Mouse (Mus musculus) liver, embryonic 15.5 days (tissue): ENCODE results near the gene Zc3h6. TPM values are rescaled to one million over a fixed set of nuclear protein-coding genes. Genes with fewer than 3 reads are reported as not detected.
"Not testable (repeated sequence)": the region's sequence is repeated elsewhere in the genome, so short reads cannot be mapped to it uniquely, and the experiment has no call there.

ENCODE experiments used
- ATAC-seq: fragments of 200-750 bp; cut with Nextera tagmentation; 2 replicates; pipeline ENCODE4 v1.8.0; 2017; ENCODE audit warnings: moderate number of reproducible peaks, mild to moderate bottlenecking, moderate library complexity; ENCODE audit not compliant: insufficient read depth
- H3K27ac ChIP-seq: fragments of 300-500 bp; sonication (generic); replicated peaks from 2 replicates; pipeline ENCODE4 v1.5.1; 2015; ENCODE audit warnings: mild to moderate bottlenecking, inconsistent platforms
- H3K27me3 ChIP-seq: fragments of 300-500 bp; sonication (generic); 2 replicates; pipeline ENCODE4 v1.6.1; 2015; ENCODE audit warnings: mild to moderate bottlenecking, inconsistent platforms
- H3K36me3 ChIP-seq: fragments of 300-500 bp; sonication (generic); replicated peaks from 2 replicates; pipeline ENCODE4 v1.6.1; 2015; ENCODE audit warnings: moderate library complexity, mild to moderate bottlenecking, inconsistent platforms
- H3K4me1 ChIP-seq: fragments of 300-500 bp; sonication (generic); replicated peaks from 2 replicates; pipeline ENCODE4 v1.6.1; 2015; ENCODE audit warnings: inconsistent platforms
- H3K4me2 ChIP-seq: fragments of 300-500 bp; sonication (generic); 2 replicates; pipeline ENCODE4 v1.6.1; 2015; ENCODE audit warnings: moderate library complexity, mild to moderate bottlenecking, inconsistent platforms
- H3K4me3 ChIP-seq: fragments of 300-500 bp; sonication (generic); replicated peaks from 2 replicates; pipeline ENCODE4 v1.5.1; 2015; ENCODE audit warnings: mild to moderate bottlenecking, inconsistent platforms
- H3K9ac ChIP-seq: fragments of 300-500 bp; sonication (generic); 2 replicates; pipeline ENCODE4 v1.6.1; 2015; ENCODE audit warnings: moderate library complexity, mild to moderate bottlenecking, inconsistent platforms
- H3K9me3 ChIP-seq: fragments of 300-500 bp; sonication (generic); replicated peaks from 2 replicates; pipeline ENCODE4 v1.6.1; 2016; ENCODE audit warnings: inconsistent platforms
- WGBS: fragments of 180-500 bp; shearing (Covaris S2); methylation state at CpG from one replicate; pipeline ENCODE4 v1.1.7; 2015; ENCODE audit warnings: mixed read lengths; ENCODE audit not compliant: insufficient replicate concordance; 5-methylcytosine and 5-hydroxymethylcytosine counted together
- polyA plus RNA-seq: library from polyadenylated mRNA; unstranded; fragments of >200 nt; fragmentation: Nextera tagmentation; extraction: Ambion mirVana; gene quantifications from 2 replicates; pipeline ENCODE4 v1.2.1, GENCODE M21; 2015

Gene Zc3h6
- polyA plus RNA-seq, 1 experiment from 2014 or later, result 0.47 TPM

DNA sequence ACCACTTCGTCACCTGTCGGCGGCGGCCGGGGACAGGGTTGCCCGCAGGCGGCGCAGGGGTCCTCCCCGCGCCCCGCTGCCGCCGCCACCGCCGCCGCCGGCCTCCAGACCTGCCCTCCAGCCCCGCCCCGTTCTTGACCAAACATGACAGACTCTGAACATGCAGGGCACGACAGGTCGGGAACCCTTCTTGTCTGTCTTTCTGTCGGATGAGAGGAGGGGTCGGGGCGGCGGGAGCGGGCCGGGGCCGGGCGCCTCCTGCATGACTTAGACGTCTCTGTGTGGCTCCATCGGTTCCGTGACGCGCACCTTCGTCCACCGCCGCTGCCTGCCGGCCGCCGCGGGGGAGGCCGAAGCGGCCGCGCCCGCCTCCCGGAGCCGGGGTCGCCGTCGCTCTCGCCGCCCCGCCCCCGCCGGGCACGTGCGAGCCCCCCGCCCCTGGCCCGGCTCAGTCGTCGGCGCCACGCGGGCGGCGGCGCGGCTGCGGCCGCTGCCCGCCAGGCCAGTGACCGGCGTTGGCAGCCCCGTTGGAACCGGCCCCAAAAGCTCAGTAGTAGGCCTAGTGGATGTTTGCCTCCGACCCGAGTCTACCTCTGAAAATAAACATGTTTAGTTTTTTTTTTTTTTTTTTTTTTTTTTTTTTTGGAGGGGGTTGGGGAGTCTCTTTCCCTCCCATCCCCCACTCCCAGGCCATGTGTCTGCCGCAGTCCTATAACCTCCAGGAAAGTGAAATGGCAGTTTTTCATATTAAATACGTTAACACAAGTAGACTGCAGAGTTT lies 649 bp downstream of the Zc3h6 start, which contains the start of gene Gm10762:
Gene Gm10762, minus strand, starts transcription at position 65 of the 781 bp plus-strand sequence.
- H3K4me3 ChIP-seq, result peak within 1 kb of the TSS; percentile 97
- H3K4me2 ChIP-seq, result peak within 1 kb of the TSS; percentile 79
- H3K27me3 ChIP-seq, result no peaks in the 10 kb centered on the region
- H3K9ac ChIP-seq, result peak within 1 kb of the TSS; percentile 99
- no peaks in the 10 kb centered on the region for H3K9me3 ChIP-seq
- peak; percentile 82 for ATAC-seq
- WGBS, result under 1% methylated on average over 80 of the region's 80 CpGs
- H3K27ac ChIP-seq, result peak within 1 kb of the TSS; percentile 98
- peaks cover 18% of the 10 kb centered on the region for H3K4me1 ChIP-seq
- H3K36me3 ChIP-seq, result no peaks in the 10 kb centered on the region

DNA sequence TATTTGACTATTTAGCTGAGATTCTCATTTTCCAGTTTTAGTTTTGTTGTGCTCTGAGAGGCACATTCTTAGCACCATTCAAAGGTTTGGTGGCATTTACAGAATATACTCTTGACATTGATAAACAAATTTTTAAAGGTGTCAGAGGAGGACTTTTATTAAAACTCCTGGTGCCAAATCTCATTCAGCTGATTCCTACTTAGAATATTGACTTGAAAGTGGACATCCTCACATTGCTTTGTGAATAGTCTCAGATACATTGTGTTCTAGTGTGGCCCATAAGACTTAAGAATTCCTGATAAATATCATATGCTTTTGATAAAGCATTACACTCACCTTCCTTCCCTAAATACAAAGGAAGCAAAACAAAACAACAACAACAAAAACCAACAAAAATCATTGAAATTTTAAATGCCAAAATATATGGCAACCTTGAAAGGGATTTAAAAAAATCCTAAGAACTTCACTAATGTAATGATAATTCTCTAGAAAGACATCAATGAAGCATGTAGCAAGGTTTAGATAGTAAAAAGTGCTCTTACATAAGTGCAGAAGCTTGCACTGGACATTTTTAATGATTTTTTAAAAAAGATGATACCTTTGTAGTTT lies 1.4 kb downstream of the Zc3h6 start:
- H3K9ac ChIP-seq, result peak overlapping the region; percentile 99
- no peaks in the 10 kb centered on the region for H3K36me3 ChIP-seq
- peak overlapping the region; percentile 98 for H3K27ac ChIP-seq
- peaks cover 18% of the 10 kb centered on the region for H3K4me1 ChIP-seq
- peak overlapping the region; percentile 97 for H3K4me3 ChIP-seq
- no peak for ATAC-seq
- H3K27me3 ChIP-seq, result no peaks in the 10 kb centered on the region
- peak overlapping the region; percentile 79 for H3K4me2 ChIP-seq
- H3K9me3 ChIP-seq, result no peaks in the 10 kb centered on the region

DNA sequence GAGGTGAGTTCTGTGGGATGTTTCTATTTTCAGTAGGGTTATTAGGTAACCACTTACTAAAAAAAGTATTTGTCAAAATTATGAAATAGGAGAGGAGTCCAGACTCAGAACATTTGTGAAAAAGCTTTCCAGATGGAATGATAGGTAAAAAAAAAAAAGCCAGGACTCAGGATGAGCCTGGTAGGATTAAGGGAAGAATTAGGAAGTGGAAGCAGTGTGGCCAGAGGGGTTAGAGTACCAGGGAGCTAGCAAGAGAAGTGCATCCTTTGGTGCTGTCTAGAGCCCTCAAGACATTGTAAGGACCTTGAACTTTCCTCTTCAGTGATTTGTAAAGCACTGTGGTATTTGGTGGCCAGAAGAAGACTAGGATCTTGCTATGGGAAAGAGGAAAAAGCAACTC lies 5.1 kb downstream of the Zc3h6 start:
- no peaks in the 10 kb centered on the region for H3K27me3 ChIP-seq
- H3K27ac ChIP-seq, result no peak overlapping the region
- no peaks in the 10 kb centered on the region for H3K36me3 ChIP-seq
- no peak overlapping the region for H3K9ac ChIP-seq
- no peak overlapping the region for H3K4me2 ChIP-seq
- H3K9me3 ChIP-seq, result no peaks in the 10 kb centered on the region
- no peak overlapping the region for H3K4me3 ChIP-seq
- ATAC-seq, result no peak
- peaks cover 11% of the 10 kb centered on the region for H3K4me1 ChIP-seq

DNA sequence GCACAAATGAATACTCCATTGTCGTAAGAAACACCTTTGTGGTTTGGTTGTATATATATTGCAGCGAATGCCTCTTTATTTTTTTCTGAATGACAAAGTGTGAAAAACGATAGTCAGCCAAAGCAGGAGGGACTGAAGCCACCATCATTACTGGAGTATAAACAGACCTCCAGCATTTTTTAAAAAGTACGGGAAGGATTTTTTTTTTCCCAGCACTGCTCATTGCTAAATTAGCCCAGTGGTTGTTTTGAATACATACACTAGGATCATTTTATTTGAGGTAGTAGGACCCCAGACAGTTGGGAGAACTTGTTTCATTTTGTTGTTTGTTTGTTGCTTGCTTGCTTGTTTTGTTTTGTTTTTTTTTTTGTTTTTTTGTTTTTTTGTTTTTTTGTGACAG lies 8.4 kb downstream of the Zc3h6 start:
- 74% methylated on average over 4 of the region's 4 CpGs for WGBS
- no peak overlapping the region for H3K27ac ChIP-seq
- ATAC-seq, result no peak

DNA sequence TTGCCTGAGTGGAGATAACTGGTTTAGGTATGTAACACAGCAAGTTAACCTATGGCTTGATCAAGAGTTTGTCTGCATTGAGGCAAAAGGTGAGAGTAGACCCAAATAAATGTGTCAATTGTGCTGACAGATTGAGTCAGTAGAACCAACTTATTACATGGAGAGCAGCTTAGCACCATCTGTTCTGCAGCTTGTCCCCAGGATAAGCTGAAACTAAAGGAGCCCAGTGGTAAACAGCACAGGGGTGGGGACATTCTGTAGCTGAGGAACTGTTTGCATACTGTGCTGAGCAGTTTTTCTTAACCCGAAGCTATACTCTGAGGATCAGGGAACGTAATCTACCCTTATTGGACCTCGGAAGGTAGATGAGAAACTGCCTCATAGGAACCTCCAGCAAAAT lies 17.5 kb downstream of the Zc3h6 start:
- Histone ChIP-seq H3K27me3 (no peaks in the 10 kb centered on the region), H3K27ac (no peak overlapping the region), H3K4me1 (no peaks in the 10 kb centered on the region), H3K4me3 (no peak overlapping the region), H3K9me3 (no peaks in the 10 kb centered on the region), H3K4me2 (no peak overlapping the region), H3K9ac (no peak overlapping the region), H3K36me3 (no peaks in the 10 kb centered on the region)
- ATAC-seq, result no peak
- WGBS, result 73% methylated on average over 3 of the region's 3 CpGs

More for the DNA sequence above, 8.4 kb downstream of the Zc3h6 start:
- Histone ChIP-seq H3K9me3 (no peaks in the 10 kb centered on the region), H3K9ac (no peak overlapping the region), H3K4me3 (no peak overlapping the region), H3K36me3 (no peaks in the 10 kb centered on the region), H3K27me3 (no peaks in the 10 kb centered on the region), H3K4me1 (no peaks in the 10 kb centered on the region; the same call in 1 of the 2 replicates), H3K4me2 (no peak overlapping the region)

DNA sequence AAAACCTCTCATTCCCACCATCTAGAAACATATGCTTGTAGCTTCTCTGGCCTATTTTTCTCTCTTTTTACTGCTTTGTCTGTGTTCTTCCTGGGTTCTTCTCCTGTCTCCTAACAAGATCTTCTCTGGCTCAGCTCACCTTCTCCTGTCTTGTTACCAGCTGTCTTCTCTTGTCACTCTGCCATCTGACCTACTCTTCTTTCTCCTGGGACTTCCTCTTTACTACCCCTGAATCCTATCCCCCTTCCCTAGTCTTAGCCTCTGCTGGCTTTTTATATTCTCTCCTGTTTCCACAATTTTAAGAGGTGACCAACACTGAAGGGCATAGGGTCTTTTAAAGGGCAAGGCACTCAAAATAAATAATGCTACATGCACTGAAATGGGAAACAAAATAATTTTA lies 37.7 kb downstream of the Zc3h6 start:
- no peaks in the 10 kb centered on the region for H3K36me3 ChIP-seq
- H3K27ac ChIP-seq, result no peak overlapping the region
- no peak overlapping the region for H3K9ac ChIP-seq
- no peak overlapping the region for H3K4me3 ChIP-seq
- H3K4me1 ChIP-seq, result 0 out of 2 replicates have a peak, but pooled peaks cover 5% of the 10 kb centered on the region
- no peak overlapping the region for H3K4me2 ChIP-seq
- no peak for ATAC-seq
- no peaks in the 10 kb centered on the region for H3K27me3 ChIP-seq
- H3K9me3 ChIP-seq, result no peaks in the 10 kb centered on the region

DNA sequence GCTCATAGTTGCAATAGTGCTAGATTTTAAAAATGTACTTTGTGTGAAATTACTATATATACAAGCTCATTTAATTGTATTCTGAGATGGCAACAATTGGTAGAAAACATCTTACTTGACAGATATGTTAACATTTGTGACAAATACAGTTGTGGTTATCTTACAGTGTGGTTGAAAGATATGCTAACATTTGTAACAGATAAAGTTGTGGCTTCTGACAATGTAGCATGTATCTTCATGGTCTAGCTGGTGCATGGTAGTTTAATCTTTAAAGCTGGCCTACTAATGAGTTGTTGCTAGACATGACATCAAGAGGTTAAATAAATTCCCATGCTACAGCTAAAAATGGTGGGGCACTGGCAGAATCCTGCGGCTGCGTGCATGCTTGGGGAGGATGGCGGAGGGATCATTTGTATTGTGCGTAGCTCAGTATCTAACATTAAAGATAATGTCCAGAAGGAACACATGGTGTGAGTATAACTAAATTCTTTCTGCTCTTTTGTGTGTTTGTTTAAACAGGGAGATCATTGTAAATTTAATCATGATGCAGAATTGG lies 39.1 kb downstream of the Zc3h6 start:
- Histone ChIP-seq H3K27ac (peak overlapping the region; percentile 39; the same call in 1 of the 2 replicates), H3K9me3 (no peaks in the 10 kb centered on the region), H3K4me1 (peaks cover 5% of the 10 kb centered on the region; the same call in 1 of the 2 replicates), H3K36me3 (no peaks in the 10 kb centered on the region), H3K4me3 (no peak overlapping the region), H3K4me2 (peak overlapping the region; percentile 13; the same call in 1 of the 2 replicates), H3K9ac (no peak overlapping the region), H3K27me3 (no peaks in the 10 kb centered on the region)
- 17% methylated on average over 4 of the region's 4 CpGs for WGBS
- ATAC-seq, result peak; percentile 71

DNA sequence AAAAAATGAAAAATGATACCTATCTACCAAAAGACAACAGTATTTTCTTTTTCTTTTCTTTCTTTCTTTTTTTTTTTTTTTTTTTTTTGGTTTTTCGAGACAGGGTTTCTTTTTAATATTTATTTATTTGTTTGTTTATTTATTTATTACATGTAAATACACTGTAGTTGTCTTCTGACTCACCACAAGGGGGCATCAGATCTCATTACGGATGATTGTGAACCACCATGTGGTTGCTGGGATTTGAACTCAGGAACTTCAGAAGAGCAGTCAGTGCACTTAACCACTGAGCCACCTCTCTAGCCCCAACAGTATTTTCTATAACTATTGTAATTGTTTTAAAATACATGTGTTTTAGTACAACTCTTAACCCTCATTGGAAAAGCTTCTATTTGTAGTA lies 41.7 kb downstream of the Zc3h6 start:
- H3K27ac ChIP-seq, H3K36me3 ChIP-seq, H3K4me3 ChIP-seq, H3K9ac ChIP-seq, H3K27me3 ChIP-seq, H3K9me3 ChIP-seq, ATAC-seq, H3K4me1 ChIP-seq, H3K4me2 ChIP-seq: not testable (repeated sequence)
- 57% methylated on average over 2 of the region's 2 CpGs for WGBS

DNA sequence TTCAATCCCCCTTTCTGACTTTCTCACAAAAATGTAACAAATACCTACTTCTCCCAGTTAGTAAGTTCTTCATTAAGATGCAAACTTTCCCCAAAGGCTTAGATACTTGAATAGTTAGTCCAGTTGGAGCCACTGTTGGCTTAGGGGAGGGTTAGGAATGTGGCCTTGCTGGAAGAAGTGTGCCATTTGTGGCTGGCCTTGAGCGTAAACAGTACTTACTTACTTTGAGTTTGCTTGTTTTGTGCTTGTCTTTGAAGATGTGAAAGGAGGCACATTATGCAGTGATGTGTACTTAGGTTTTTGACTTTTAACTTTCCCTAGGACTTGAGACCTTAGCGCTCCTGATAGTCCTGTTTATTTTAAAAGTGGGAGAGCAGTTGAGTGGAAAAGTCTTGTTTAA lies 52.9 kb downstream of the Zc3h6 start:
- no peaks in the 10 kb centered on the region for H3K9me3 ChIP-seq
- no peak overlapping the region for H3K9ac ChIP-seq
- no peaks in the 10 kb centered on the region for H3K36me3 ChIP-seq
- H3K4me1 ChIP-seq, result no peaks in the 10 kb centered on the region
- no peak for ATAC-seq
- 79% methylated on average over 2 of the region's 2 CpGs for WGBS
- no peak overlapping the region for H3K4me3 ChIP-seq
- H3K27ac ChIP-seq, result no peak overlapping the region
- no peaks in the 10 kb centered on the region for H3K27me3 ChIP-seq
- H3K4me2 ChIP-seq, result no peak overlapping the region

DNA sequence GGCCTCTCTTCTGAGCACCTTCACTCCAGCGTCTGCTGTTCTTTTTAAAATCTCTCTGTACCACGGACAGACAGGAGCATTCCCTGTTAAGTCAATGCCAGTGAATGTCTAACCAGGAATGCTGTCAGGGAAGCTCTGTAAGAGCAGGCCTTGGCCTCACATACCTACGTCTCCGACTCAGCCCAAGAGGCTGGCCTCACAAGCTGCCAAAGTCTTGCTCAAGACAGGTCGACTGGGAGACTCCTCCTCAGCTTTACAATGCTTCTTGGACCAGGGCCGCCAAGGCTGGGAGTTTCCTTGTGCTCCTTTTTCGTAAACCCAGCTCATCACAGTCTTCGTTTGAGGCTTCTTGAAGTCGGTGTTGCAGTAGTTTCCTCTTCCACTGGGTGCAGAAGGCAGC lies 57.6 kb downstream of the Zc3h6 start:
- Histone ChIP-seq H3K9ac (no peak overlapping the region), H3K4me3 (no peak overlapping the region), H3K36me3 (no peaks in the 10 kb centered on the region), H3K27me3 (no peaks in the 10 kb centered on the region), H3K4me2 (no peak overlapping the region), H3K4me1 (no peaks in the 10 kb centered on the region), H3K9me3 (no peaks in the 10 kb centered on the region), H3K27ac (no peak overlapping the region)
- ATAC-seq, result no peak
- 60% methylated on average over 9 of the region's 9 CpGs for WGBS

DNA sequence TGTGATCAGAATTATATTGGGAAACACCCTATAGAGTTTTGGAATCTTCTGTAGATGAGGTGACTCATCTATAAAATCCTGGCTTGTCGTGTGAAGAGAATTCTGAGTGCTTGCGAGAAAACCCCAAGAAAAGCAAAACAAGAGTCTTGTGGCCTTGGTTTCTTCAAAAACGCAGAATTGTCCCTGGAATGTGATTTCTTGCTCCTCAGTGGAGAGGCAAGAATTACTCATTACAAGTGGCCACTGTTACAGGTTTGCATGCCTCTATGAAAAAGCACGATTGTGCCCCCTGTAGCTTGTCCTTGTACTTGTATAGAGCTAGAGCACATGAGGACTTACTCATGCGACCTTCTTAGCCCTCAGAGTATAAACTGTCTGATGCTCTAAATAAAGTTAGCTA lies 68.2 kb downstream of the Zc3h6 start:
- ATAC-seq, result no peak
- Histone ChIP-seq H3K9me3 (no peaks in the 10 kb centered on the region), H3K4me3 (no peak overlapping the region), H3K27me3 (peaks cover 59% of the 10 kb centered on the region), H3K27ac (no peak overlapping the region), H3K4me1 (peaks cover 9% of the 10 kb centered on the region), H3K9ac (no peak overlapping the region), H3K4me2 (no peak overlapping the region), H3K36me3 (no peaks in the 10 kb centered on the region)
- WGBS, result 65% methylated on average over 5 of the region's 5 CpGs
